Mouse (Mus musculus): ENCODE measurements around the gene Phactr3. TPM values are rescaled to one million over a fixed set of nuclear protein-coding genes. Genes with fewer than 3 reads are reported as not detected.
A peak's percentile ranks its signal among the peaks of the same experiment; 100 is the strongest.

Phactr3 gene
- total RNA-seq, 1 experiment from 2014 or later: not detected

- no peak for ATAC-seq (replicated peaks; ENCODE audit: low read depth, poor library complexity, severe bottlenecking)
Observed at GRCm38 (mm10) chr2:178244866-178245265, 126.1 kb downstream of the Phactr3 start.

- no peak for ATAC-seq (replicated peaks; ENCODE audit: low read depth, poor library complexity, severe bottlenecking)
Observed at GRCm38 (mm10) chr2:178245841-178246240, 127.1 kb downstream of the Phactr3 start.

- ATAC-seq (replicated peaks; ENCODE audit: low read depth, poor library complexity, severe bottlenecking): peak; percentile 45; the same call in 1 of the 2 replicates
Observed at GRCm38 (mm10) chr2:178246767-178247166, 128.0 kb downstream of the Phactr3 start.

GRCm38 (mm10) chr2:178247274-178247673 is 128.5 kb downstream of the Phactr3 start:
- peak; percentile 56 for ATAC-seq (replicated peaks; ENCODE audit: low read depth, poor library complexity, severe bottlenecking)

- no peak for ATAC-seq (replicated peaks; ENCODE audit: low read depth, poor library complexity, severe bottlenecking)
Observed at GRCm38 (mm10) chr2:178257117-178257825, 138.5 kb downstream of the Phactr3 start.

GRCm38 (mm10) chr2:178257986-178258555 is 139.3 kb downstream of the Phactr3 start:
- ATAC-seq (replicated peaks; ENCODE audit: low read depth, poor library complexity, severe bottlenecking): no peak

GRCm38 (mm10) chr2:178263055-178263454 is 144.3 kb downstream of the Phactr3 start:
- ATAC-seq (replicated peaks; ENCODE audit: low read depth, poor library complexity, severe bottlenecking): no peak

GRCm38 (mm10) chr2:178264389-178264788 is 145.6 kb downstream of the Phactr3 start:
- peak; percentile 92 for ATAC-seq (replicated peaks; ENCODE audit: low read depth, poor library complexity, severe bottlenecking)

GRCm38 (mm10) chr2:178265454-178265853 is 146.7 kb downstream of the Phactr3 start:
- ATAC-seq (replicated peaks; ENCODE audit: low read depth, poor library complexity, severe bottlenecking): no peak

GRCm38 (mm10) chr2:178270794-178271193 is 152.0 kb downstream of the Phactr3 start:
- ATAC-seq (replicated peaks; ENCODE audit: low read depth, poor library complexity, severe bottlenecking): no peak

GRCm38 (mm10) chr2:178272350-178272749 is 153.6 kb downstream of the Phactr3 start:
- ATAC-seq (replicated peaks; ENCODE audit: low read depth, poor library complexity, severe bottlenecking): no peak

- no peak for ATAC-seq (replicated peaks; ENCODE audit: low read depth, poor library complexity, severe bottlenecking)
Observed at GRCm38 (mm10) chr2:178274126-178274525, 155.4 kb downstream of the Phactr3 start.

- peak; percentile 94 for ATAC-seq (replicated peaks; ENCODE audit: low read depth, poor library complexity, severe bottlenecking)
Observed at GRCm38 (mm10) chr2:178277206-178277605, 158.4 kb downstream of the Phactr3 start.

GRCm38 (mm10) chr2:178281183-178281582 is 162.4 kb downstream of the Phactr3 start:
- ATAC-seq (replicated peaks; ENCODE audit: low read depth, poor library complexity, severe bottlenecking): no peak

GRCm38 (mm10) chr2:178287285-178287684 is 168.5 kb downstream of the Phactr3 start:
- no peak for ATAC-seq (replicated peaks; ENCODE audit: low read depth, poor library complexity, severe bottlenecking)

GRCm38 (mm10) chr2:178288666-178289065 is 169.9 kb downstream of the Phactr3 start:
- no peak for ATAC-seq (replicated peaks; ENCODE audit: low read depth, poor library complexity, severe bottlenecking)

- ATAC-seq (replicated peaks; ENCODE audit: low read depth, poor library complexity, severe bottlenecking): no peak
Observed at GRCm38 (mm10) chr2:178303453-178304187, 184.8 kb downstream of the Phactr3 start.

- ATAC-seq (replicated peaks; ENCODE audit: low read depth, poor library complexity, severe bottlenecking): no peak
Observed at GRCm38 (mm10) chr2:178304188-178304529, 185.4 kb downstream of the Phactr3 start.

GRCm38 (mm10) chr2:178304669-178305068 is 185.9 kb downstream of the Phactr3 start:
- ATAC-seq (replicated peaks; ENCODE audit: low read depth, poor library complexity, severe bottlenecking): no peak

- ATAC-seq (replicated peaks; ENCODE audit: low read depth, poor library complexity, severe bottlenecking): no peak
Observed at GRCm38 (mm10) chr2:178313539-178313938, 194.8 kb downstream of the Phactr3 start.

- ATAC-seq (replicated peaks; ENCODE audit: low read depth, poor library complexity, severe bottlenecking): no peak
Observed at GRCm38 (mm10) chr2:178316281-178316680, 197.5 kb downstream of the Phactr3 start.

All from common myeloid progenitor, adult 5-6 weeks (primary cell).